Mouse (Mus musculus): ENCODE measurements around the gene Adcy5.

The Adcy5 gene

DNA sequence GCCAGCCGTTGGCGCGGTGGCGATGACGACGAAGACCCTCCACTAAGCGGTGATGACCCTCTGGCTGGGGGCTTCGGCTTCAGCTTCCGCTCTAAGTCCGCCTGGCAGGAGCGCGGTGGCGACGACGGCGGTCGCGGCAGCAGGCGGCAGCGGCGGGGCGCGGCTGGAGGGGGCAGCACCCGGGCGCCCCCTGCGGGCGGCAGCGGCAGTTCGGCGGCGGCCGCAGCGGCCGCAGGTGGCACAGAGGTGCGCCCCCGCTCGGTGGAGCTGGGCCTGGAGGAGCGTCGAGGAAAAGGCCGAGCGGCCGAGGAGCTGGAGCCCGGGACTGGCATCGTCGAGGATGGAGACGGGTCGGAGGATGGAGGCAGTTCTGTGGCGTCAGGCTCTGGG, 1.6 kb downstream of the Adcy5 start:
- DNase-seq (ENCODE audit: low read depth, low spot score) = no peak

DNA sequence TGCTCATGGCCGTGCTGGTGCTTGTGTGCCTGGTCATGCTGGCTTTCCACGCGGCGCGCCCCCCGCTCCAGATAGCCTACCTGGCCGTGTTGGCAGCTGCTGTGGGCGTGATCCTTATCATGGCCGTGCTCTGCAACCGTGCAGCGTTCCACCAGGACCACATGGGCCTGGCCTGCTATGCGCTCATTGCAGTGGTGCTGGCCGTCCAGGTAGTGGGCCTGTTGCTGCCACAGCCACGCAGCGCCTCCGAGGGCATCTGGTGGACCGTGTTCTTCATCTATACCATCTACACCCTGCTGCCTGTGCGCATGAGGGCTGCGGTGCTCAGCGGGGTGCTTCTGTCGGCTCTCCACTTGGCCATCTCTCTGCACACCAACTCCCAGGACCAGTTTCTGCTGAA, 2.2 kb downstream of the Adcy5 start:
- DNase-seq (ENCODE audit: low read depth, low spot score) = no peak

DNA sequence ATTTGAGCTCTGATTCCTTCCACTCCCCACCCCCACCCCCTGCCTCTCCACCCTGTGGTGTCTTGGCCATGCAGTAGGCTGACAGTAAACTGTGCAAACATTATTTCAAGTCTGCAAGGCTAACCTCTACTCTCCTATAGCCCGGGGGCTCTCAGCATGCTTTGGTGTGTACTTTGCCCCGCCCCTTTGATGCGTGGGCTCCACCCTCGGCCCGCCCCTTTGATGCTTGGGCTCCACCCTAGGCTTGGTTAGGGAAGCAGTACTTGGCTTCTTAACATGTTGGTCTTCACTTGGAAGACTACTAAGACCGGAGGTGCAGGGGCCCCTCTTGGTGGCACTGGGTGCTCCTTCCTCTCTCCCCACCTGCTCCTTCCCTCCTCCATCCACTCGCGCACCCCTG, 4.9 kb downstream of the Adcy5 start:
- DNase-seq (ENCODE audit: low read depth, low spot score) = no peak

DNA sequence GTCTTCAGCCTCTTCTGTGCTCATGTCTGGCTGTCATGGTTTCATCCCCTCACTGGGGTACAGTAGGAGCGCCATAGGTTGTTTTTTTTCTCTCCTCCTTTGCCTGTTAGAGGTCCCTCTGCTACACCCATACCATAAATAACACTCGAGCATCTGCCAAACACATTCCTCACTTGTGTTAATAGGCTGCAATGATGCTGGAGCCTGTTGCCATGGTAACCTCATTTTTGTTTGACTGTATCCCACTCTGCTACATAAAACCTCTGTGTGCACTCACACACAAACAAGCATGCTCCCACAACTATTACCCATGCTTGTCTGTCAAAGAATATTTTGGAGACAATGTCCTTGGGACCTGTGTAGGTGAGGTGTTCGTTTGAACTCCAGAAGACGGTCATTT, 5.3 kb downstream of the Adcy5 start:
- no peak for DNase-seq (ENCODE audit: low read depth, low spot score)

DNA sequence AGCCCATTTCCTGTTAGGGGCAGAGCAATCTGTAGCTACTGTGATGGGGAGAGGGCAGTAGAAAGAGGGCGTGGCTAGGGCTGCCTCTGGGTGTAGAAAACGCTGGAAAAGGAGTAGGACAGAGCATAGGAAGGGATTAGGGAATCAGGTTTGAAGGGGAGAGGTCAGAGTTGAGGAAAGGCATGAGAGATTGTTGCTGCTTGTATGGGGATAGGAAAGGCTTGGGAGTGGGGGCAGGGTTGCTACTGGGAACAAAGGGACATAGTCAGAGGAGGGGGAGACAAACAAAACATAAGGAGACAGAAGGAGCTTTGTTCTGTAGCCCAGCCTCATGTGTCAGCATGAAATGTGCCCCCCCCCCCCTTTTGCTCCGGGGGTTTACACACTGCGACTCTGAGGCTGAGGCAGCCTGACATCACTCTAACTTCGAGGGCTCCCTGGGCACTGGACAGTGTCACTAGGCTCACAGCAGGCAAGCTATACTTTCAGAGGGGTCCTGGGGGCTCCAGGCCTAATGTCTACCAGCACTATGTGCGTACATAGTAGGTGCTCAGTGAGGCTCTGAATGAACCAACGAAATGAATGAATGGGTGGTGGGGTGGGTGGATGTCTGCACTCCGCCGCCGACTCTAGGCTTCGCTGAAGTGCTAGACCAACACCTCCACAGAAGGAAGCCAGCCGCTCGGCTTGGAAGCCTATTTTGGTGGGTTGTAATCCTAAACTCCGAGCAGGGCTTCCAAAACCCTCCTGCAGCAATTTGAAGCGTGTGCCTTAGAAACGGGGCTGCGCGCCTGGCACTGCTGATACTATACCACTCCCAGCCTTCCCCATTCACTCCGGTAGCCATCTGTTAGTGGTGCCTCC, 9.9 kb downstream of the Adcy5 start:
- no peak for DNase-seq (ENCODE audit: low read depth, low spot score)

DNA sequence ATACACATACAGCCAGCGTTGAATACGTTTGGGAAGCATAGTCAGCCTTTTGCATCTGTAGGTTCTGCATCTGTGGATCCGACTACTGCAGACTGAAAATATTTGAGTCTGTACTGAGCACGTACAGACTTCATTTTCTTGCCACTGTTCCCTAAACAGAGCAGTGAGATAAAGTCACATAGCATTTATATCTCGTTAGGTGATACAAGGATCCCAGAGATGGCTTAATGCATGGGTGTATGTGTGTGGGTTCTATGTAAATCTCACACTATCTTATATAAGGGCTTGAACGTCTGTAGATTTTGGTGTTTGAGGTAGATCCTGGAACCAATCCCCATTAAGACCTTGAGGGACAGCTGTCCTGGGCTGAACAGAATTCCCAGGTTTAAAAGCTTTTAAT, 10.7 kb downstream of the Adcy5 start:
- no peak for DNase-seq (ENCODE audit: low read depth, low spot score)

DNA sequence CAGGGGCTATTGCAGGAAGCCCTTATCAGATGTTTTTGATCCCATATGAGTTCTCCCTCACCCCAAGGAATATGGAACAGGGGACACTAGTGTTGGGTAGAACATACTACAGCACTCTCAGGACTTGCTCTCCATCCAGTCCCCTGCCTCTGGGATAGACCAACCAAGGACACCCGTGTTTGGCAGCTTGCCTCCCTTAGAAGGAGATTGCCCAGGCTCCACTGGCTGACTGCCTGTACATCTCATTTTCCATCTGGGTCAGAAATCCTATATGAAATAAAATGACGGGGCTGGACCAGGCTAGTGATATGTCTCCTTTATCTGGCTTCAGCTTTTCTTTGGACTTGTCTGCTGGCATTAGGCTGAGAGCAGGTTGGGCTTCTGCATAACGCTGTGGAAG, 11.1 kb downstream of the Adcy5 start:
- no peak for DNase-seq (ENCODE audit: low read depth, low spot score)

DNA sequence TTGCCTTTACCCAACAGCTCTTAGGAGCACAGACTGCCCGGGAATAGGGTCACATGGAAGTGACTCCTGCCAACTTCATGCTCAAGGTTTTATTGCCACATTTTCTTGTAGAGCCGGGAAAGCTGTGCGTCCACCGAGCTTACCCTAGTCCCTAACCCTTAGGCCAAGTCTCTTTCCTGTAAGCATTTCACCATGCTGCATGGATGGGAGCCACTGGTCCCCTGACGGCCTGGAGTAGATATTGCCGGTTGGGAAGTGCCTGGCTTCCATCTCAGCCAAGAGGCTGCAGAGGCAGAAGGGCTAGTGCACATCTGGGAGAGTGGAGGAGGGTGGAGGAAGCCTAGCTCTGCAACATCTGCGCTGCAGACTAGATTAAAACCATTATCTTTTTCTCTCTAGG, 14.8 kb downstream of the Adcy5 start:
- no peak for DNase-seq (ENCODE audit: low read depth, low spot score)

DNA sequence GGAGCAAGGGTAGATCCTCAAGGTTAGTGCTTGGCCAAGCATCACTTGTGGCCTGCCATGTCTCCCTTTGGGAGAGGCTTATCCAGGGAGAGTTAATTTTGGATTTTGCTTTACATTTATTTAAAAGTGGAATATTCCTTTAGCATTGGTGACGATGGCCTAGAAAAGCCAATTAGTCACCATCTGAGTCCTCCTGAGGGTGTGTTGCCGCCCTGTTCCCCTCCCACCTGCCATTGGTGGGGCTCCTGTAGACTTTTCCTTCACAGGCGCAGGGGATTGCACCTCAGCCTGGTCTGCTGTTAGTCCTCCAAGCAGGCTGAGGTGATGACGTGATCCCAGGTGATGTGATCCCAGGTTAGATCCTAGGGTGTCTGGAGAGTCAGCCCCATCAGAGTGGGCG, 17.5 kb downstream of the Adcy5 start:
- DNase-seq (ENCODE audit: low read depth, low spot score) = no peak

DNA sequence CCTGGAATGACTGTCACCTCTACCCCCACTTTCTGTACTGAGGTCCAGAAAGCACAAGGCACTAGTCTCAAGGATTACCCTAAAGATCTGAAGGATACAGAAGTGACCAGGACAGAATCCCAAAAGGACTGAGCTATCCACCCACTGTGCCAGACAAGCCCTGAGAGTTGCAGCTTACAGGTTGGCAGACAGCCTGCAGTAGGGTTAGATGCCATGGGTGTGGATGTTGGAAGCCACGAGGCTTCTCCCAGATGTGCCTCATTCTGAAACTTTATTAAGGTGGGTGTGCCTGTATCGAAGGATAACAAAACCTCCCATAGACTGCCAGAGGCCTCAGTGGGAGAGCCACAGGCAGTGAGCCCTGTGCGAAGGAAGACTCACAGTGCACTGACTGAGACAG, 23.8 kb downstream of the Adcy5 start:
- no peak for DNase-seq (ENCODE audit: low read depth, low spot score)

DNA sequence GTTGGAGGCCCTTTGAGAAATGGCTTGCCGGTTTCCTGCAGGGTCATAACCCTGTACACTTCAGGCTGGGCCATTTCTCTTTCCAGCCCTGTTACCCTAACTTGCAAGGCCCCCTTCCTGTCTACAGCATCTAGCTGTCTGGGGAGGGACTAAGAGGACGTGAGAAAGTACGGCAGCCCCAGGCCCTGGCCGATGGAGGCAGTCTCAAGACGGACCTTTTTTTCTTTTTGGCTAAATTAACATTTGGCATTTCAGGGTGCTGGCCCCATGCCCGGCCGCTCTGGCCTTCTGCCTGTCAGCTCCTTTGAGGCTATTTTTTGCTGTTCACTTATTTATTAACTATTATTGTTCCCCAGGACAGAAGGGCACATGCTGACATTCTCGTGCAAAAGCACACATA, 24.4 kb downstream of the Adcy5 start:
- no peak for DNase-seq (ENCODE audit: low read depth, low spot score)

DNA sequence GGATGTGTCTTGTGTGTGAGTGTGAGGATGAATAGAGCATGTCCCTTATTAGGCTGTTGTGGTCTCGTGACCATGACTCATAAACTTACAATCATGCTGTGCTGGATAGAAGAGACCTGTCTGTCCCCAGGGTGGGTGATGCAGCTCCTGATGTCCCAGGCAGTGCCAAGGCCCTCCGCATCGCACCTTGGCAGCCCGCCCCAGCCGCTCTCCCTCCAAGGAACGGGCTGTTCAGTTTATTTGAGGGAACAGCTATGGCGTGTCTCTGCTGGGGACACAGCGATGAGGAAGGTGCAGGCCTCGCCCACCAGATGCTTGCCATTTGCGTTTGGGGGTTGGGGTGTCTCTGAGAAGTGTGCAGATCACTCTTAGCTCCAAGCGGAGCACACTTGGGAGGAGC, 28.5 kb downstream of the Adcy5 start:
- no peak for DNase-seq (ENCODE audit: low read depth, low spot score)

DNA sequence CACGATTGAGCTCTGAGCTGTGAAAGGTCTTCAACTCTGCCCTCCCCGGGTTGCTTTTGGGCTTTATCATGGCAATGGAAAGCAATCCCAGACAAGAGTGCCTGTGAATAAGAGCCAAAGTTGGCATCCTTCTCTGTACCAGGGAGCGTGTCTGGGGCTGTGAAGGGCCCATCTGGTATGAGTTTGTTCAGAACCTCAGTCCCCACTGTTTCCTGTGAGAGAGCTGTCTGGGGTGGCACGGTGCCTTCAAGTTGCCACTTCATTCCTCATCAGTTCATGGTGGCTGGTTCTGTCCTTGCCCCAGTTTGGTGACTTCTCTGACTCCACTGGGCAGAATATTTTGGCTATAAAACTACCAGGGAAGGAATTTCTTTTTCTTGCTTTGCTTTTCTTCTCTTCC, 33.4 kb downstream of the Adcy5 start:
- DNase-seq (ENCODE audit: low read depth, low spot score) = no peak

DNA sequence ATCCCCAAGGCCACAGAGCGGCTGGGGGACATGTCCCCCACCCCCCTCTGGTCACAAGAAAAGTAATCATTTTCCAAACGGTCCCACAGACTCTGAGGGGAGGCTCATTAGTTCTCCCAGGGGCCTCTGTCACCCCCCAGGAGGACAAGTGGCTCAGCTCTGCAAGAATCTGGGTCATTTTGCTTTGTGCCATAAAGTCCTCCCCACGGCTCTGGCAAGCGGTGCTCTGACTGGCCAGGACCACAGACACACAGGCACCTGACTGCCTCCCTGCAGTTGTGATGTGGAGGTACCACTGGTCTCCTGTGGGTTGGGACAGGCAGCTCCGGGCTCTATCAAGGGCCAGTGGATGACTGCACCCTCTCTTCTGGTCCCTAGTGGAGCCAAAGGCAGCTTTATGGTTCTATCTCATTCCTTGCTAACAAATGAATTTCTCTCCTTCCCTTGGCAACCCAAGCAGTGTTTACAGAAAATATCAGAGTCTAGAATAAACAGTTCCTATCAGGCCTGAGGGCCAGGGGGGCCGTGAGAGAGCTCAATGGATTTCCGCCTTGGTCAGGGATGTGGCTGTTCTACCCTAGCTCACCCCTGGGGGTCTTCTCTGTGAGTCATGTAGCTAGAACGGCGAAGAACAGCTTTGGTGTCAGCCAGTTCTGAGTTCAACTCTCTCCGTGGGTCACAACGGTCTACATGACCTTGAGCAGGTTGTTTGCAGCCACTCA, 34.9 kb downstream of the Adcy5 start:
- no peak for DNase-seq (ENCODE audit: low read depth, low spot score)

DNA sequence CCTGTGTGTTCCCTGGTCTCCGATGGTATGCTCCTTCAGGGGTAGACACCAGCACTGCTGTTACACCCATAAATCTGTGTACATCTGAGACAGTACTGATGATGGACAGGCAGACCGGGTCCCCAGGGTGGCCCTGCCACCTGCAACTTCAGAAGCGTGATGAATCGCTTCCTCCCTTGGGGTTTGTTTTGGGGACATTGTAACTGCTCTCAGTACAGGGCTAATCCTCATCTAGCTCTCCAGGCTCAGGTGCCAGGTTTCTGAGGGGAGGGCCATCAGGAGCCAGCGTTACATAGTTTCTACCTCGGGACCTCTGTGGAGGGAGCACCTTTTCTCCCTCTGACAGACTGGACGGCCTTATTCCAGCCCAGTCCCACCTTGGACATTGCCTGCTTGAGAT, 36.1 kb downstream of the Adcy5 start:
- no peak for DNase-seq (ENCODE audit: low read depth, low spot score)

DNA sequence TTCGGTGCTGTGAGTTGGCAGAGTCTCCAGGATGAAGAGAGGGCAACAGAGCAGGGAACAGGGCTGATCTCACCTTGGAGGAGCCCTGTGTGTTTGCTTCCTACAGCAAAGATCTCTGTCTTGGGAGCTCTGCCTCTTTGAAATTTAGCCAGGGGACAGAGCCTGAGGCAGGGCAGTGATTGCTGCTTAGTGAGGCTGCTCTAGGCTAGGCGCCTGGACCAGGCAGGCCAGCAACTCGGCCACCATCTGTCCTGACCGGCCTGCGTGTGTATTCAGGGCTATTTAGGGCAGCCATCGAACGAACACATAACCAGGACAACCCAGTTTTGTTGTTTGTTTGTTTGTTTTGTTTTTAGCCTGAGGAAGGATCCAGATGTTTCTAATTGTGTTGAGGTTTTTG, 36.6 kb downstream of the Adcy5 start:
- no peak for DNase-seq (ENCODE audit: low read depth, low spot score)

DNA sequence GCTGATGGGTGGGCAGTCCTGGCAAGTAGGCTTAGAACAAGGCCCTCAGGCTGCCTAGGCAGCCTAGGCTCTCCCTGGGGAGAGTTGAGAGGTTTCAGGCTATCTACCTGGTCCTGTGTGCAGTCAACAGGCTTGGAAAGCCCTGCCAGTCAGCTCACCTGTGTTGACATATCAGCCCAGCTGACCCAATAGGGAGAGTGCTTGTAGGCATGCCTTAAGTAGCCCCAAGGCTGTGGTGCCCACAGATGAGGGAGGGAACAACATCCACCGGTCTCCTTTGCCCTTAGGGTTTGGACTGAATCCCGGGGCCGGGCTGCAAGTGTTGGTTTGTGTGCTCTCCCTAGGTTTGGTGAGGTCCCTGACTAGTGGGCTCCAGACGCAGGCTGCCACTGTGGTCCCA, 37.8 kb downstream of the Adcy5 start:
- DNase-seq (ENCODE audit: low read depth, low spot score) = no peak

DNA sequence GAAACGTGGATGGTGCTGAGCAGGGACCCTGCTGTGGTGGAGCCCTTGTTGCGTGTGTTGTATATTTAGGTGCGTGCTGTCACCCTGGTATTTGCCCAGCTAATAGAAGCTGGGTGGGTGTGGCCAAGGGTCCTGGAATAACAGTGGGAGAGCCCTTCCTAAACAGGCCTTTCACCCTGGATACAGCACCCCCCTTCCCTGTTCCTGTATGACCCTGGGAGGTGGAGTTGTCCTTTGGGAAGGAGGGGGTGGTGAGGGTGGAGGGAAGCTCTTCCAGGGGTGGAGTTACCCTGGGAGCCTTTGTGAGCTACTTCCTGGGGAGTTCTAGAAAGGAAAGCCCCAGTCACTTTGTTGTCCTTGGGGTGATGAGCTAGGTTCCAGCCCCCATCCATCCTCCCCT, 38.7 kb downstream of the Adcy5 start:
- no peak for DNase-seq (ENCODE audit: low read depth, low spot score)

DNA sequence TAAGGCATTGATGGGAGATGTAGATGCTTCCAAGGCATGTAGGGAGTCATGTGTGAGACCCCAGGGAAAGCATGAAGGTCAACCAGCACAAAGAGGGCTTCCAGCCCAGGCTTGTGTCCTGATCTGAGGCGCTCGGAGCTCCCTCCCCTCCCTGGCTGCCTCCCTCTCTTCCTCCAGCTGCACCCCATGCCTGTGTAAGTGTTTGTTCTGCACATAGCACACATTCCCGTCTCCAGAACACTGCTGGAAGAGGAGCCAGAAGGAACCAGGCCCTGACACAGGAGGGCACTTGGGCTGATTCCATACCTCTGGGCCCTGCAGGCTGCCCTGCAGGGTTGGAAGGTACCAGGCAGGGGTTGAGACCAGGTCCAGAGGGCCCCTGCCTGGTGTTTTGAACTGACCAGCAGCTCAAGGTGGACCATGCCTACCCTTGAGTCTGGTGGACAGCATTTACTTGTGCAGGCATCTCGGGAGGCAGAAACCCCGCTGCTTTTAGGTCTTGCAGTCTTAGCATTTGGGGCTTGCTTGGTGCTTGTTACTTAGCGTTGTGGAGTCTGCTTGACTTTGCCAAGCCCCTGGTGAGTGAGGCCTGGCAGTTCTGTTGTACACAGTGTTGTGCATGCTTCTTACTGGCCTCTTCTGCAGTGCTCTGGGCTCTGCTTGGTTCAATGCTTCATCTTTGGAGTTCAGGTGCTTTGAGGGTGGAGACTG, 45.2 kb downstream of the Adcy5 start:
- DNase-seq (ENCODE audit: low read depth, low spot score) = no peak

DNA sequence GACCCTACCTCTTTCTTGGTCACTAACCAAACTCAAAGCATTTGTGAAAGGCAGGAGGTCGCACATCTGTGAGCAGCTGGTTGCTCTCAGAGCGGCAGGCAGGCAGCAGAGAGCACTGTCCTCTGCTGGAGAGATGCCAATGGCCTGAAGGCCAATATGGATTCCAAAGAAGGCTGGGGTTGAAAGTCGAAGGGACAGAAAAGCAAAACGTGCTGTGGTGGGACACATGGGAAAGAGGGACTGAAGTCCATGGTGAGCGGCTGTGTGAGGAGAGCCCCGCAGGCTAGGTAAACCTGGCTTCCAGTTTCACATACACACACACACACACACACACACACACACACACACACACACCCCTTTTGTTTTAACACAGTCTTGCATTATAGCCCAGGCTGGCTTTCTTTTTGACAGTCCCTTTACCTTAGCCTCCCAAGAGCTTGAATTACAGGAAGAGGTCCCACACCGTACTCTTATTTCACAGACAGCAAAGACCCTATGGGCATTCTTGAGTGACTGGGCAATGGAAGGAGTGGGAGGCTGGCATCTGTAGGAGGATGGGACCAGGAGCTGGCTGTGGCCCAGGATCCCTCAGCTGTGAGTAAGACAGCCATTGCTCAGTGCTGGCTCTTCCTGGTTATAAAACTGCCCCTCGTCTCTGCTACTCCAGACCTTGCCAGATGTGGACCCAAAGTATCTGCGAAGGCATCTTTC, 45.9 kb downstream of the Adcy5 start:
- no peak for DNase-seq (ENCODE audit: low read depth, low spot score)

DNA sequence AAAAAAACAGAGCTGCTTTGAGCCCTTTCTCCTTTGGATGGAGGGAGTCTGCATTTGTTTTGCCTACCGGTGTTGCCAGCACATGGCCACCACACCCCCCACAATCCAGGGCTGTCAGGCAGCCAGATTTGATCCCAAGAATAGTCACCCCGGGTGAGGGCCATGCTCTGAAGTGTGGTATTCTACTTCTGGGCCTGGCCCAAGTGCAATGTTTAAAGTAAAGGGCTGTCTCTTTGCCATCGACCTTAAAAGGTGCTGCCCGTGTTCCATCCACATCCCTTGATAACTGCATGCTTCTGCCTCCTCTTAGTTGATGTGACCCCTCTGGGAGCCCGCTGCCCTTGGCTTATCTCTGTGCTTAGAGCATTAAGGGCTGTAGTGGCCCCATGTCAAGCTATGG, 46.6 kb downstream of the Adcy5 start:
- no peak for DNase-seq (ENCODE audit: low read depth, low spot score)

DNA sequence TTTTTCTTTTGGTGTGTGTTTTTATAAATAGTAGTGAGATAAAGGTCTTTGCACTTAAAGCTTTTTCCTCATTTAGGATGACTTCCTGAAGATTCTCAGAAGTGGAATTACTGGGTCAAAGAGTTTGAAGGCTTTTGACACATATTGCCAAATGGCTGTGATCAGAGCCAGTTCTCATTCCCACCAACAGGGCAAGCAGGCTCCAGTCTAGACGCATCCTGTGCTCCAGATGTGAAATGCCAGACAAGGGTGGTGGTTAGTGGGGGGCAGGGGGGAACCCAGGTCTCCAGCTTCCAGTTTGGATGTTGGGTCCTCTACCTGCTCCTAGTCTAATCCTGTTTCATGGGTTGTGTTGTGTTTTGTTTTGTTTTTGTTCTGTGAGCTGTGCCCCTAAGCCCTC, 48.8 kb downstream of the Adcy5 start:
- DNase-seq (ENCODE audit: low read depth, low spot score) = no peak

All from WW6 (cell line).